Mouse (Mus musculus): ENCODE data around the gene Inca1. TPM values are rescaled to one million over a fixed set of nuclear protein-coding genes. Genes with fewer than 3 reads are reported as not detected.

Gene Inca1
- polyA plus RNA-seq (2012; rRNA removed) = 0.49 and 0.56 TPM in 2 replicates

DNA sequence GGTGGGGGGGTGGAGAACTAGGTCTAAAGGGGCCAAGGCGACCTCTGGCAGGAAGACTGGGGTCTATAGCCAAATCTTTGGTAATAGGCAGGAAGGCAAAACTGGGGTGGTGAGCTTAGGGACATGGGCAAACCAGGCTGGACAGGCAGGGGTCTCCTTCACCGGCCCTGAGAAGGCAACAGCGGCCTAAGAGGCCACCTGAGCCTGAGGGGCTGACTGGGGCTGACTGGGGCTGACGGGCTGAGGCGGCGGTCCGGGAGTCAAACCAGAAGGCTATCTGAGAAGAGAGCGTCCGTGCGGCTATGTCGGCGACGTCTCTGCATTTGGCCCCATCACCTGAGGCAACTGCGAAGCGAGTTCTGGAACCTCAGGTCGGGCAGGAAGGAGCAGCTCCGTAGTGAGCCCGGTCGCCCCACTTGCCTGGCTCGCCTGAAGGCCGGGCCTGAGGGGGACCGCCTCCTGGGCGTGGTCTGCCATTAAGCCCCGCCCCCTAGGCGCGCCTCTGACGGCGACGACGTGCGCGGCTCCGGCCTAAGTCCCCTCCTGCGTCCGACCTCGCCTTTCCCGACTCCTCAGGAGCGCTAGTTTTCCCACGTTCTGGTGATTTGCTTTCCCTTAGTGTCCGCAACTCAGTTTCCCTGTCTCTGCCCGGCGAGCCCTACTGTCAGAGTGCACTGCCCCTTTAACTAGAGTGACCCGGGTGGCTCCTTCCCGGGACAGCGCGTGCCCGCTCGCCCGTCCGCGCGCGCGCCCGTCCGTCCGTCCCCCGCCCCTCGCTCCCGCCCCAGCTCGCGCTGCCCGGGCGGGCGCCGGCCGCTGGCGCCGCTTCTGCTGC lies at the start of gene Inca1, which contains the start of gene Kif1c:
Inca1 (minus strand) TSS at position 434 of the 835 bp plus-strand sequence.
Kif1c (plus strand) TSS at position 827 of the 835 bp plus-strand sequence.

DNA sequence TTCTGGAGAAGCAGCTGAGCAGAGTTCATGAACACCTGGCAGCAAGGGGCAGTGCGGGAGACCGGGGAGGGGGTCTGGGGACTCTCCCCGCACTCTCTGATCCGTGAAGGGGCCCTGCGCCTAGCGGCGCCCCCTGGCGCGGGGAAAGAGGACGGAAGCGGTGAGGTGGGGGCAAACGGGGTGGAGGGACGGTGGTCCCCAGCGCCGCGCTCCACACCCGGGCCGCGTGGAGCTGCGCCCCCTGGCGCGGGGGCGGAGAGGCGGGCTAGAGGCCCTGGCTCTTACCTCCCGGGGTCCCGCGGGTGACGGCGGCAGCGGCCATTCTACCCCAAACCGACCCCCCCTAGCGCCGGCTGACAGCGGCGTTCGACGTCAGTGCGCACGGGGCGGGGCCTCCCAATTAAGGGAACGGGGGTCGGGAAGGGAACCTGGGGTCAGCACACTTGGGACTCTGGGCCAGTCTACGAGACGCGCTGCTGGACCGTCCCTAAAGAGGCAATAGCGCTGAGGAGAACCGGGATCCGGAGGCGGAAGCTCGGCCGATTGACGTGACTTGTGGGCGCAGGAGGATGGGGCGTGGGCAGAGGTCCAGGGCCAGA lies 12.3 kb downstream of the Inca1 start, which contains the start of gene Camta2:
Camta2 (minus strand) TSS at position 505 of the 599 bp plus-strand sequence.

GRCm38 (mm10) chr11:70668771-70669505 lies 31.0 kb downstream of the Inca1 start, which contains the start of gene Spag7:
Gene Spag7 (minus strand): TSS chr11:70669416.

DNA sequence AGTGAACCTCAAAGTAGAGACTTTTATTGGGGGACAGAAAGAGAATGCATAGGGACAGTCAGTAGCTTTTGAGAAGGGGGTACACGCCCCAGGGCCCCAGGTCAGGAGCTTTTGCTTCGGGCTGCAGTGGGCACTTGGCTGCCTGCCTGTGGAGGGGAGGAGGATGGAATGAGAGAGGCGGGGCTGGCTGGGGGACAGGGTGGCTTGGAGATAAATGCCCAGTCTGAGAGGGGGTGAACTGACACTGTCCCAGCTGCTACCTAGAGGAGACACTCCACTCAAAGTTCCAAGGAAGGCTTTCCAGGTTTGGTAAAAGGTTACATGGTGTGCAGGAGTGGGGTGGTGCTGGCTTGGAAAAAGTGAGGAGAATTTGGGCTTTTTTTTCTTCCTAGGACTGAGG lies 43.0 kb downstream of the Inca1 start, which contains the start of gene Eno3:
Eno3 (plus strand) TSS at position 239 of the 400 bp plus-strand sequence.

GRCm38 (mm10) chr11:70654198-70654922 lies 45.6 kb downstream of the Inca1 start, which contains the start of gene Pfn1:
Gene Pfn1 (minus strand): TSS chr11:70654644.

GRCm38 (mm10) chr11:70646691-70647650 lies 53.0 kb downstream of the Inca1 start, which contains the start of the genes Rnf167 and Slc25a11:
Gene Rnf167 (plus strand): TSS chr11:70647235.
Gene Slc25a11 (minus strand): TSS chr11:70647479.

DNA sequence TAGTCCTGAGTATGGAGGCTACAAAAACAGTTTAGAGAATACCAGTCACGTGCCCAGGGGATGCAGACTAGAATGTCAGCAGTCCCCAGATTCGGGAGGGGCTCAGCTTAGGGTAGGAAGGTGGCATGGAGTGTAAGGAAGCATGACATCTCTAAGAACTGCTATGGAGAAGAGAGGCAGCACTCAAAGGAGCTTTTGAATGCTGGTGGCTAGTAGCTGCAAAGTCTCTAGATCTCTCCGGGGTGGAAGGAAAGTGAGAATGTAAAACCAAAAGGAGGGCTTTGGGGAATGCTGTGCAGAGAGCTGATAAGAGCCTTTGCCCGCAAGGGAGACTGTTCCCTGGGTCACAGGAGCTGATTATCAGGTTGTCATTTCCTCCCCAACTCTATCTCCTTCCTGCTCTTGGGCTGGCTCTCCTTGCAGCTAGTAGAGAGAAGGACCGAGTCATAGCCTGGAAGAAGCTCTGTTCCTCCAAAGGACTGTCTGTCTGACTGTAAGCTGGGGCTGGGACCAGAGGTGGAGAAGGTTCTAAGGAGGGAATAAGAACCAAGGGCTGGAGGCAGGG lies 61.2 kb downstream of the Inca1 start, which contains the start of gene Gp1ba:
Gp1ba (plus strand) TSS at position 409 of the 565 bp plus-strand sequence.

Other genes with a start within 250 kb of the Inca1 start
- gene Med11, start 248.2 kb downstream of the Inca1 start, polyA plus RNA-seq (2012; rRNA removed) = 29.5 and 33.2 TPM in 2 replicates
- 1.4 and 1.6 TPM in 2 replicates for gene Zmynd15, start 240.7 kb downstream of the Inca1 start, polyA plus RNA-seq (2012; rRNA removed)
- 2.1 and 4.0 TPM in 2 replicates for gene Cxcl16, start 240.2 kb downstream of the Inca1 start, polyA plus RNA-seq (2012; rRNA removed)
- 5.3 and 6.0 TPM in 2 replicates for gene Tm4sf5, start 194.9 kb downstream of the Inca1 start, polyA plus RNA-seq (2012; rRNA removed)
- gene Vmo1, start 185.5 kb downstream of the Inca1 start, polyA plus RNA-seq (2012; rRNA removed) = 0.17 TPM in 1 of 2 replicates, not detected in the other
- not detected in 2 replicates for gene Gltpd2, start 181.0 kb downstream of the Inca1 start, polyA plus RNA-seq (2012; rRNA removed)
- 411 and 440 TPM in 2 replicates for gene Psmb6, start 174.8 kb downstream of the Inca1 start, polyA plus RNA-seq (2012; rRNA removed)
- gene Gm40193, start 167.2 kb downstream of the Inca1 start, polyA plus RNA-seq (2012; rRNA removed) = not detected in 2 replicates
- 30.0 and 37.4 TPM in 2 replicates for gene Pld2, start 160.1 kb downstream of the Inca1 start, polyA plus RNA-seq (2012; rRNA removed)
- gene Mink1, start 137.3 kb downstream of the Inca1 start, polyA plus RNA-seq (2012; rRNA removed) = 97.3 and 104 TPM in 2 replicates
- 0.12 TPM in 1 of 2 replicates, not detected in the other for gene 4930544D05Rik, start 84.3 kb downstream of the Inca1 start, polyA plus RNA-seq (2012; rRNA removed)
- gene Chrne, start 80.9 kb downstream of the Inca1 start, polyA plus RNA-seq (2012; rRNA removed) = 0.13 and 0.53 TPM in 2 replicates
- gene Gp1ba, start 61.0 kb downstream of the Inca1 start, polyA plus RNA-seq (2012; rRNA removed) = 0.05 TPM in 1 of 2 replicates, not detected in the other
- gene Rnf167, start 52.9 kb downstream of the Inca1 start, polyA plus RNA-seq (2012; rRNA removed) = 96.5 and 96.7 TPM in 2 replicates
- gene Slc25a11, start 52.7 kb downstream of the Inca1 start, polyA plus RNA-seq (2012; rRNA removed) = 113 and 117 TPM in 2 replicates
- gene Pfn1, start 45.5 kb downstream of the Inca1 start, polyA plus RNA-seq (2012; rRNA removed) = 321 and 340 TPM in 2 replicates
- gene Eno3, start 43.0 kb downstream of the Inca1 start, polyA plus RNA-seq (2012; rRNA removed) = 17.5 and 44.8 TPM in 2 replicates
- 70.3 and 73.0 TPM in 2 replicates for gene Spag7, start 30.7 kb downstream of the Inca1 start, polyA plus RNA-seq (2012; rRNA removed)
- 20.3 and 22.8 TPM in 2 replicates for gene Camta2, start 12.1 kb downstream of the Inca1 start, polyA plus RNA-seq (2012; rRNA removed)
- gene Kif1c, start 393 bp upstream of the Inca1 start, polyA plus RNA-seq (2012; rRNA removed) = 16.3 and 18.0 TPM in 2 replicates
- 9.1 TPM in 2 replicates for gene Zfp3, start 64.1 kb upstream of the Inca1 start, polyA plus RNA-seq (2012; rRNA removed)
- 0.07 TPM in 1 of 2 replicates, not detected in the other for gene Scimp, start 112.4 kb upstream of the Inca1 start, polyA plus RNA-seq (2012; rRNA removed)
- gene Rabep1, start 144.6 kb upstream of the Inca1 start, polyA plus RNA-seq (2012; rRNA removed) = 35.8 and 38.5 TPM in 2 replicates

Measured in central nervous system, embryonic 18 days (tissue).